Mouse (Mus musculus): ENCODE measurements at regions not wholly inside any gene's neighbourhood (a gene's known extent, or its start where the extent isn't known, plus 50 kb on each side); places are given as distances from the start of the nearest gene placed in this dataset.

- TF ChIP-seq CTCF (IDR thresholded peaks at IDR 0.05; ENCODE audit: borderline replicate concordance, extremely low read depth, insufficient read depth, insufficient read length) (no peak), POLR2A (IDR thresholded peaks at IDR 0.05; ENCODE audit: borderline replicate concordance, extremely low read depth, insufficient read depth, insufficient read length, poor library complexity, severe bottlenecking) (no peak)
Observed at GRCm38 (mm10) chr13:94630685-94631084, 158.0 kb upstream of the Tbca start.

Measured in brain, embryonic 14.5 days (tissue).